8 mouse cellular contexts compared by ENCODE assay signal in genomic region chr4:141998282-141998821, GRCm38 (mm10). TPM values are rescaled to one million over a fixed set of nuclear protein-coding genes. Genes with fewer than 3 reads are reported as not detected.
DNase-seq lines count a peak whose midpoint lies in the region; ATAC-seq lines count a peak whose summit lies in the region.

No protein-coding gene starts in this region.

- peak; percentile 46 to 63 for DNase-seq in cerebellum, postnatal 25 days
- DNase-seq in cerebellum, adult 9-11 months, result no peak
- DNase-seq in CD4-positive helper T cell, adult 2 months (ENCODE audit: low read depth, low spot score), result peak; percentile 43
- DNase-seq in forebrain, embryonic 11.5 days (ENCODE audit: low spot score), result peak; percentile 61
- peak; percentile 71 for DNase-seq in limb, embryonic 11.5 days (ENCODE audit: low spot score)
- no peak for DNase-seq in adrenal gland, adult 8-10 months
- no peak for DNase-seq in frontal cortex, adult 2 months (ENCODE audit: extremely low spot score in 1 of 2, low spot score in 1 of 2)

- no peaks in the 10 kb centered on the region for H3K27me3 ChIP-seq in forebrain, embryonic 11.5 days (ENCODE audit: control insufficient read depth, insufficient read depth, low read length)
- H3K27me3 ChIP-seq in limb, embryonic 11.5 days (ENCODE audit: control insufficient read depth, insufficient read depth, low read length), result no peaks in the 10 kb centered on the region
- H3K27me3 ChIP-seq in neural tube, embryonic 13.5 days, result no peaks in the 10 kb centered on the region

- H3K27ac ChIP-seq in forebrain, embryonic 11.5 days (ENCODE audit: low read depth, low read length), result no peak overlapping the region
- H3K27ac ChIP-seq in limb, embryonic 11.5 days (replicated peaks; ENCODE audit: low read depth, low read length), result 0 out of 2 replicates have a peak overlapping the region, but pooled peaks have one; percentile 5
- no peak overlapping the region; the same call in 1 of the 2 replicates for H3K27ac ChIP-seq in neural tube, embryonic 13.5 days (replicated peaks)

- no peaks in the 10 kb centered on the region for H3K36me3 ChIP-seq in forebrain, embryonic 11.5 days (ENCODE audit: control insufficient read depth, insufficient read depth, low read length)
- no peaks in the 10 kb centered on the region for H3K36me3 ChIP-seq in limb, embryonic 11.5 days (ENCODE audit: control insufficient read depth, insufficient read depth, low read length)
- no peaks in the 10 kb centered on the region for H3K36me3 ChIP-seq in neural tube, embryonic 13.5 days

- 0 out of 2 replicates have a peak, but pooled peaks cover 2% of the 10 kb centered on the region for H3K4me1 ChIP-seq in forebrain, embryonic 11.5 days (replicated peaks; ENCODE audit: control insufficient read depth, insufficient read depth, low read length)
- no peaks in the 10 kb centered on the region for H3K4me1 ChIP-seq in limb, embryonic 11.5 days (ENCODE audit: control insufficient read depth, insufficient read depth, low read length)
- H3K4me1 ChIP-seq in neural tube, embryonic 13.5 days (replicated peaks), result peaks cover 9% of the 10 kb centered on the region

- ATAC-seq in forebrain, embryonic 11.5 days (replicated peaks; ENCODE audit: low FRiP score), result peak; percentile 89
- peak; percentile 78; the same call in 1 of the 2 replicates for ATAC-seq in limb, embryonic 11.5 days (ENCODE audit: insufficient number of reproducible peaks, low FRiP score, low TSS enrichment, low read depth)
- ATAC-seq in neural tube, embryonic 13.5 days (ENCODE audit: low read depth), result peak; percentile 90

- peak overlapping the region; percentile 61 for H3K4me2 ChIP-seq in forebrain, embryonic 11.5 days (ENCODE audit: low read depth, low read length, severe bottlenecking)
- peak overlapping the region; percentile 39; the same call in 1 of the 2 replicates for H3K4me2 ChIP-seq in limb, embryonic 11.5 days (ENCODE audit: low read depth, severe bottlenecking)
- peak overlapping the region; percentile 54 for H3K4me2 ChIP-seq in neural tube, embryonic 13.5 days

- peak overlapping the region; percentile 36 for H3K4me3 ChIP-seq in forebrain, embryonic 11.5 days (ENCODE audit: low read depth, low read length)
- H3K4me3 ChIP-seq in limb, embryonic 11.5 days (ENCODE audit: low read depth, low read length), result peak overlapping the region; percentile 21
- H3K4me3 ChIP-seq in neural tube, embryonic 13.5 days, result peak overlapping the region; percentile 39

- WGBS in forebrain, embryonic 11.5 days, result 28% methylated on average over 11 of the region's 11 CpGs
- 24% methylated on average over 11 of the region's 11 CpGs for WGBS in limb, embryonic 11.5 days
- 24% methylated on average over 11 of the region's 11 CpGs for WGBS in neural tube, embryonic 13.5 days

- no peaks in the 10 kb centered on the region for H3K9me3 ChIP-seq in forebrain, embryonic 11.5 days (ENCODE audit: control insufficient read depth, low read length)
- no peaks in the 10 kb centered on the region for H3K9me3 ChIP-seq in limb, embryonic 11.5 days (ENCODE audit: control insufficient read depth, low read length)
- H3K9me3 ChIP-seq in neural tube, embryonic 13.5 days, result no peaks in the 10 kb centered on the region

- H3K9ac ChIP-seq in forebrain, embryonic 11.5 days (ENCODE audit: low read length), result peak overlapping the region; percentile 45; the same call in 1 of the 2 replicates
- H3K9ac ChIP-seq in limb, embryonic 11.5 days (ENCODE audit: low read length), result 0 out of 2 replicates have a peak overlapping the region, but pooled peaks have one; percentile 5
- H3K9ac ChIP-seq in neural tube, embryonic 13.5 days, result peak overlapping the region; percentile 60

RNA-seq across cellular contexts. Expression of gene Fhad1, which starts 16.5 kb away (rescaled TPM):
- polyA plus RNA-seq in forebrain, embryonic 11.5 days (2014; fragmentation: Nextera tagmentation; extraction: Ambion mirVana), result 0.57 and 1.2 TPM in 2 replicates
- 0.64 and 0.68 TPM in 2 replicates for polyA plus RNA-seq in limb, embryonic 11.5 days (2014; fragmentation: Nextera tagmentation; extraction: Ambion mirVana)
- 3.6 and 4.0 TPM in 2 replicates for polyA plus RNA-seq in neural tube, embryonic 13.5 days (2015; fragmentation: Nextera tagmentation; extraction: Ambion mirVana)
- 1 to 10 TPM in 2 of 4 experiments, under 1 TPM in 2; 0.32 to 1.9 (median 1.1) TPM for total RNA-seq in adrenal gland, adult 8-10 months (2022)
- polyA plus RNA-seq in frontal cortex, adult 2 months (2012; rRNA removed), result 9.5 and 9.8 TPM in 2 replicates

Comparison
In these comparisons a context has a peak if more than half of its experiments do, and no peak if none do; other contexts are left out.
1. DNase-seq: peak in cerebellum, postnatal 25 days (2 of 2), CD4-positive helper T cell, adult 2 months (single experiment), forebrain, embryonic 11.5 days (single experiment) and limb, embryonic 11.5 days (single experiment); none in cerebellum, adult 9-11 months (single experiment), adrenal gland, adult 8-10 months (single experiment) and frontal cortex, adult 2 months (0 of 2).
2. H3K9ac ChIP-seq: peak in every context shown above with its lines; median percentile 60 in neural tube, embryonic 13.5 days; 45 in forebrain, embryonic 11.5 days; 5 in limb, embryonic 11.5 days.
3. Peak in every context shown above with its lines, with median percentiles within 50 percentile points of each other: ATAC-seq, H3K4me2 ChIP-seq and H3K4me3 ChIP-seq.